Mouse (Mus musculus): ENCODE data around the gene Klhl36.

- no peak for TF ChIP-seq POLR2A (IDR thresholded peaks at IDR 0.05; ENCODE audit: extremely low read depth, insufficient read depth, low read length)
- TF ChIP-seq CTCF (IDR thresholded peaks at IDR 0.05; ENCODE audit: low read depth, low read length), result no peak
Measured at GRCm38 (mm10) chr8:119838983-119839340, 23.1 kb upstream of the Klhl36 start.

All from liver, adult 2 months (tissue).